Mouse (Mus musculus) gastrocnemius, postnatal 14 days (tissue): ENCODE data around the gene Srgap1. TPM values are rescaled to one million over a fixed set of nuclear protein-coding genes. Genes with fewer than 3 reads are reported as not detected.
A peak's percentile ranks its signal among the peaks of the same experiment; 100 is the strongest.

Experiments
- DNase-seq: peaks from one replicate; pipeline ENCODE4 v3.0.0; 2021; ENCODE audit warnings: mixed read lengths
- intact Hi-C: fragments of 180-260 bp; cut with DNase I; formaldehyde crosslinking; loops from one replicate; pipeline ENCODE4 v1.15.1; 2025; ENCODE audit warnings: low total_unique reads
- total RNA-seq, 2 experiments: library from RNA; stranded (reverse); gene quantifications; 2 replicates each; pipeline ENCODE4 v1.2.3; 2021

The Srgap1 gene
- total RNA-seq, 2 experiments from 2014 or later = 2.3 to 3.0 TPM

DNA sequence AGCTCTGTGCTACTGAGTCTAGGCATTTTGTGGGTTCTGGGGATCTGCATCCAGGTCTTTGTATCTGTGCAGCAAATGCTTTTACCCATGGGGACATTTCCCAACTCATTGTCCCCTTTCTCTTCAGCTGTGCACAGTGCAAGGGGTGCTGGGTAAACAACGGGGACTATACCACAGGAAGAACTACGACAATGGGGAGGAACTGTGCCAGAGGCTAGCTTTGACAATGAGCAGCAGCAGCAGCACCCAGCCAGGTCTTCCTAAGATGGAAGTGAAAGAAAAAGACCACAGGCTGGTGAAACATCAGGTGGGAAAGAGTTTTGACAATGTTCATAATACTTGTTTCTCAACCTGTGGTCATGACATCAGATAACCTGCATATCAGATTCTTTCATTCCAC, 197.6 kb downstream of the Srgap1 start:
- no peak for DNase-seq
- intact Hi-C loops = no loop called here

DNA sequence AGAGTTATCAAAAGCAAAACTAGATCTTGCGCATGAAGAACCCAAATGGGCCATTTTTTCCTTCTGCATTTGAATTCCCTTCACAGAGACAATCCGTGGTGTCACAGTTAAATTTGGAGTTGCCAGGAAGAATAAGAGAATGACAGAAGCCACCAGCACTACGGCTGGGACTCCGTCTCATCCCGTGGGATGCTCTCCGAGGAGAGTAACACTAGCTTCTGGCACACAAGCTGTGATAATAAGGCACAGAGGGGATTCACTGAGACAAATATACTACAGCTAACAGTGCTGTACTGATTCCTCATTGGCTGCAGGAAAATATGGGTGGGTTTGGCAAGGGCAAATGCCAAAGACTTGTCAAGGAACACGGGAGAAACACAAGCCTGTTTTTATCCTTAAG, 201.4 kb downstream of the Srgap1 start:
- DNase-seq = no peak
- intact Hi-C loops = no loop called here

GRCm38 (mm10) chr10:121837166-121837898, 209.8 kb downstream of the Srgap1 start:
- intact Hi-C loops = loop anchor here (10.0 kb wide), 1 partner anchor 143 kb away; no protein-coding TSS in a partner anchor
- peak; percentile 51 for DNase-seq

DNA sequence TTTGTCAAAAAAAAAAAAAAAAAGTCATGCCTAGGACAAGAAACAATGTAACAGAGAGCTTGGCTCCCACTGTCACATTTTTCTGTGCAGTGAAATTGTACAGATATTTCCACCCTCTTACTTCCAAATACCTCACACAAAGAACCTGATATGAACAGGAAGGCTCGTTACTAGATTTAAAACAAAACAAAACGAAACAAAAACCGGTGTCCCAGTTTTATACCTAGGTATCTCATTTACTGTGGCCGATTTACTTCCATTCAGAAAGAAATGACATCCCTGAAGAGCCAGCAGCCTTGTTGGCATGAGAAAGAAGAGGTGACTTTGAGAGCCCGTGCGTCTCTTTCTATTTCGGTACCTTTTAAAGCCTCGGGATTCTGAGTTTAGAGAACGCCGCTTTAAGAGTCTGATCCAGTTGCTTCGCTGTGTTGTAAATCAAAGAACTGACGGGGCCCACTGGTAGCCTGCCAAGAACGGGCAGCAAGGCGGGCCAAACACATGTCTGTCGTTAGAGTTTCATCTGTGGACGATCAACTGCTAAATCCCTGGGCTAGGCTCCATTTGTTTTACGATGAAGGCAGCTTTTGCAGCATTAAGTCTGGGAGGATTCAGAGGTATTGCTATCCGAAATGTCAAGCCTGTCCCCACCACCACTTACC, 210.5 kb downstream of the Srgap1 start:
- peak; percentile 80 for DNase-seq
- intact Hi-C loops = loop anchor here (10.0 kb wide), 1 partner anchor 142 kb away; no protein-coding TSS in a partner anchor

DNA sequence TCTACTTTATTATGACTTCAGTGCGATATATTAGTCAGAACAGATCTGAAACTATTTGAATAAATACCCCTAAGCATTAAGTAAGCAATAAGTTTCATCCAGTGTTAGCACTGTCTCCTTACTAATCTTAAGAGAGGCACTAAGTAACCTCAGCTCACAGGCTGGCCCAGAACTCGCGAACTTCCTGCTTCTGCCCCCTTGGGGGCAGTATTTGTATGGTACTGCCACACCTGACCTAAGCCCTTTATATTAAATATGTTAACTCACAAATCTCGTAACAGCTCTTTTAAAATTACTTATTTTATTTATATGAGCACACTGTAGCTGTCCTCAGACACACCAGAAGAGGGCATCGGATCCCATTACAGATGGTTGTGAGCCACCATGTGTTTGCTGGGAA, 213.7 kb downstream of the Srgap1 start:
- DNase-seq = no peak
- intact Hi-C loops = loop anchor here (10.0 kb wide), 1 partner anchor 139 kb away; no protein-coding TSS in a partner anchor

DNA sequence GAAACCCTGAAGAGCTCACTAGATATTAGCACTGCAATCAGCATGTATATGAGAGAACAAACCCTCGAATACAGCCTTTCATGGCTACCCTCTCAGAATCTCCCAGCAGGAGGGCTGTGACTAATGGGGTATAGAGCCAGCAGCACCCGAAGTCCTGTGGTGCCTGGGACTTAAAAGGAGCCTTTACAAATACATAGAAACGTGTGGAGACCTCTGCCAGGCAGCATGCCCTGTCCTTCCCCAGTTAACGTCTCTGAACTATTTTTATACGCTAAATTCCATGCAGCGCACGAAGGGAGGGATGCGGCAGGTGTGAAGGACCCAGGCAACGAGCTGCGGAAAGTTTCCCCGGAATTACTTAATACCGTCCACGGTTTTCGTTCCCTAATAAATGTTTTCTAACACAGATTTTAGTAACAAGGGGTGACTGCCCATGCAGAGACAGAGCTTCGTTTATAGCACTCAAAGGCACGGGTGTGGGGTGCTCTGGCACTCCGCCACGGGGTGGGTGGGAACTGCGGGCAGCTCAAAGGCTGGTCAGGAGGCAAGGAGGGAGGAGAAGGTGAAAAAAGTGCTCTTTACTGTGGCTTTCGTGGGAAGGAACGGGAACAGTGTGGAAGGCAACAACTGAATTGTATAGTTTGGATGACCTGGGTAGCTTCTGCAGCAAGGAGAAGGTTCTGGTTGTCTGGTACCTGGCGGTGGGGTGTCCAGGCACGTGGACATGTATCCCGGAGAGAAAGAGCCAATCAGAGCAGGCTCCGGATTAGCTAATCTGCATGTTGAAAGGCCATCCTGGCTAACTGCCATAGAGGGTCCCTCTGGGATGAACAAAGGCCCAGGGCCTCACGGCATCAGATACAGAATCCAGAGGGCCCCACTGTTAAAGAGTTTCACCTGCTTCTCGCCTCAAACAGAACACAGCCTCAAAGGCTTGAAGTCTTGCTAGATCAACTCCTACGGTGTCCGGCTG, 216.5 kb downstream of the Srgap1 start:
- intact Hi-C loops = loop anchor here (2.0 to 10.0 kb wide), 2 partner anchors 136 to 220 kb away; no protein-coding TSS in a partner anchor
- DNase-seq = no peak

- intact Hi-C loops = loop anchor here (2.0 to 10.0 kb wide), 2 partner anchors 135 to 221 kb away; no protein-coding TSS in a partner anchor
- no peak for DNase-seq
These were observed 217.3 kb downstream of the Srgap1 start for GRCm38 (mm10) chr10:121829800-121830303.

DNA sequence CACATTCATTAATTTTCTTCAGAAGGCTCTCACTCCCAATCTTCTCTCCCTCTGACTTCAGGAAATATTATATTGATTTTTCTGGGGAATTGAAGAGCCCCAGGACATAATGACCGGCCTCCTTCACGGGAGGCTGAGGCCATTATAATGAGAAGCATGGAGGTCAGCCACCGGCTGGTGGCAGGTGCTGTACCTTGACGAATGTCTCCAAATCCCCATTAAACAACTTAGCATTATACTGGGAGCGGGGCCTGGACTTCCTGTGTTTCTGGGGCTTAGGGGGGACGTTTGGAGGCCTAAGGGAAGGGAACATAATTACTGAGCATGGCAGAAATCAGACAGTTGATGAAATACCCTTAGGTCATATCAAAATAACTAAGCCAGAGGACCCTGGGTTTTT, 218.1 kb downstream of the Srgap1 start:
- intact Hi-C loops = no loop called here
- no peak for DNase-seq

DNA sequence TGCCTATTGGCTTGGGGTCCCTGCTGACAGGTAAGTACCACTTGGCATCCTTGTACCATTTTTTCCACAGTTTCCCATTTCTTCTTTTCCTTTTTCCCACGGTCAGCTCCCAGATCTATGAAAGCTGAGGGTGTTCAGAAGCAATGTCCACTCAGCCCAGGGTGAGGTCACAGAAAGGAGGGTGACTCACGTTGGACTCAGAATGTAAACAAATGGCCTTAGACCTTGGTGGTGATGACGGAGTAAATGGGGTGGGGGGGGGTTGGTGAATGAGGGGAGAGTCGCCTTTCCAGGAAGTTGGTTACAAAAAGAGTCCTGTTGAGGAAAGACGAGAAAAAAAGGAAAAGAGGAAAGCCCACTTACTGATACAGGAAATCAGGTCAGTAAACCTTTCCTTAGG, 224.4 kb downstream of the Srgap1 start:
- DNase-seq = no peak
- intact Hi-C loops = no loop called here

- intact Hi-C loops = no loop called here
These were observed 226.3 kb downstream of the Srgap1 start for GRCm38 (mm10) chr10:121820846-121821245.

GRCm38 (mm10) chr10:121817983-121818382, 229.1 kb downstream of the Srgap1 start:
- intact Hi-C loops = no loop called here
- no peak for DNase-seq

More at GRCm38 (mm10) chr10:121820846-121821245, 226.3 kb downstream of the Srgap1 start:
- DNase-seq = no peak

GRCm38 (mm10) chr10:121807771-121808170, 239.3 kb downstream of the Srgap1 start:
- intact Hi-C loops = no loop called here
- no peak for DNase-seq

DNA sequence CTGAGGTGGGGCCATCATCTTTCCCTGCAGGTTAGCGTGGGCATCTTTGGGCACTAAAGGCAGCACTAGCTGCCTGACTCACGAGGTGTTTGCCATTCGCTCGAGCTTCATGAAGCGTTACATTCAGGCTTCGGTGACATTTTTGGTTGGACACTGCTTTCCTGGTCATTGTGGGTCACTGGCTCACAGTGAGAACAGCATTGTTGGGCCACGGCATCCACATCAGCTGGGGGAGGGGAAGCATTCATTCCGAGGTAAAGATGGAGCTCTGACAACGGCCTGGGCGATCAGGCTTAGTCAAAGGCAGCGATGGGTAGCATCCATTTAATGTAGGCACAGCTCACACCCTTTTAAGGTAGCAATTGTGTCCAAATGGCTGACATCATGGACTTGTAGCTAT, 240.3 kb downstream of the Srgap1 start:
- no peak for DNase-seq
- intact Hi-C loops = no loop called here

- no peak for DNase-seq
- intact Hi-C loops = no loop called here
These were observed 241.2 kb downstream of the Srgap1 start for GRCm38 (mm10) chr10:121805933-121806341.

DNA sequence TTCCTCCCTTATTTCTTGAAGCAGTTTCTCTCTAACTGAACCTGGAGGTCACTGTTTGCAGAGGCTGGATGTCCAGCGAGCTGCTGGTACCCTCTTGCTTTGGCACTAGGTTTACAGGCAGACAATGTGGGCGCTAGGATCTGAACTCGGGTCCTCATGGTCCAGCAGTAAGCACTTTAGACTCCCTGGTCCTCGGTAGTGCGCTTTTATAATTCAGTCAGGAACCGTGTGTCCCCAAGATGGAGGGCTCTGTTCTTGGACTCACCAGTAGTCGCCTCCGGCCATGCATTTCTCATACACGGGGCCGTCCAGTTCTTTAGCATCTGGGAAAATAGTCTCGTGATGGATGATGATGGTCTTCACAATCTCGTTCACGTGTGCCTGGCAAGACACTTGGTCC, 242.6 kb downstream of the Srgap1 start:
- DNase-seq = no peak
- intact Hi-C loops = no loop called here

- intact Hi-C loops = no loop called here
- no peak for DNase-seq
These were observed 247.1 kb downstream of the Srgap1 start for GRCm38 (mm10) chr10:121800041-121800440.

GRCm38 (mm10) chr10:121796027-121796802, 250.9 kb downstream of the Srgap1 start:
- DNase-seq = no peak
- intact Hi-C loops = no loop called here

- intact Hi-C loops = no loop called here
- no peak for DNase-seq
These were observed 252.6 kb downstream of the Srgap1 start for GRCm38 (mm10) chr10:121794486-121794885.

- intact Hi-C loops = no loop called here
- no peak for DNase-seq
These were observed 254.5 kb downstream of the Srgap1 start for GRCm38 (mm10) chr10:121792661-121793060.
